Mouse (Mus musculus) MEL (cell line): ENCODE measurements around the gene Lonrf2.

Experiments
- BHLHE40 ChIP-seq: IDR thresholded peaks from 2 replicates; pipeline ENCODE4 v1.6.1; 2012; ENCODE audit warnings: low read depth, mild to moderate bottlenecking, inconsistent platforms, low read length, improper control_type of control experiment, borderline replicate concordance
- CTCF ChIP-seq, 3 experiments: IDR thresholded peaks in 2 of 3; conservative IDR thresholded peaks in 1 of 3; 2 replicates each; pipeline ENCODE4 v1.5.1; 2011 to 2012; ENCODE audit warnings: low read length in 3 of 3, low read depth in 2 of 3, mild to moderate bottlenecking in 2 of 3, improper control_type of control experiment in 1 of 3, inconsistent platforms in 1 of 3, mixed read lengths in 1 of 3, moderate library complexity in 1 of 3; ENCODE audit not compliant: control insufficient read depth in 1 of 3, insufficient read depth in 1 of 3, poor library complexity in 1 of 3, severe bottlenecking in 1 of 3
- EP300 ChIP-seq, 2 experiments: IDR thresholded peaks; 2 replicates each; pipeline ENCODE4 v1.6.1; 2011; ENCODE audit warnings: improper control_type of control experiment in 2 of 2, low read length in 2 of 2, low read depth in 1 of 2, mild to moderate bottlenecking in 1 of 2
- KAT2A ChIP-seq: conservative IDR thresholded peaks from 2 replicates; pipeline ENCODE4 v1.6.1; 2012; ENCODE audit warnings: low read depth, low read length, improper control_type of control experiment, inconsistent platforms
- MAX ChIP-seq: IDR thresholded peaks from 2 replicates; pipeline ENCODE4 v1.6.1; 2011; ENCODE audit warnings: low read length, improper control_type of control experiment
- POLR2A ChIP-seq, 2 experiments: IDR thresholded peaks; 2 replicates each; pipeline ENCODE4 v1.6.1; 2011 to 2012; ENCODE audit warnings: low read length in 2 of 2, mild to moderate bottlenecking in 2 of 2, control low read depth in 1 of 2, improper control_type of control experiment in 1 of 2, low read depth in 1 of 2, moderate library complexity in 1 of 2; ENCODE audit not compliant: control insufficient read depth in 1 of 2, insufficient read depth in 1 of 2, poor library complexity in 1 of 2
- RAD21 ChIP-seq: IDR thresholded peaks from 2 replicates; pipeline ENCODE4 v1.6.1; 2011; ENCODE audit warnings: mild to moderate bottlenecking, low read depth, low read length, improper control_type of control experiment
- RCOR1 ChIP-seq: IDR thresholded peaks from 2 replicates; pipeline ENCODE4 v1.6.1; 2012; ENCODE audit warnings: low read depth, mild to moderate bottlenecking, inconsistent platforms, low read length, improper control_type of control experiment
- ZNF384 ChIP-seq: IDR thresholded peaks from 2 replicates; pipeline ENCODE4 v1.6.1; 2012; ENCODE audit warnings: low read depth, mild to moderate bottlenecking, inconsistent platforms, low read length, improper control_type of control experiment

GRCm38 (mm10) chr1:38743863-38744262, 92.6 kb downstream of the Lonrf2 start:
- TF ChIP-seq CTCF (IDR thresholded peaks at IDR 0.05 in 2 of 3, conservative IDR thresholded peaks at IDR 0.05 in 1 of 3; ENCODE audit: control insufficient read depth in 1 of 3, insufficient read depth in 1 of 3, low read depth in 2 of 3, low read length in 3 of 3, poor library complexity in 1 of 3, severe bottlenecking in 1 of 3) (no peak), POLR2A (IDR thresholded peaks at IDR 0.05; ENCODE audit: control insufficient read depth in 1 of 2, insufficient read depth in 1 of 2, low read depth in 1 of 2, low read length in 2 of 2, poor library complexity in 1 of 2) (no peak), EP300 (IDR thresholded peaks at IDR 0.05; ENCODE audit: low read depth in 1 of 2, low read length in 2 of 2) (no peak), MAX (no peak), KAT2A (no peak), BHLHE40 (no peak), RAD21 (no peak), ZNF384 (no peak), RCOR1 (no peak)
